Mouse (Mus musculus) liver, embryonic 14.5 days (tissue): ENCODE results near the gene St8sia1.

Experiments used
- CTCF ChIP-seq: IDR thresholded peaks from 2 replicates; pipeline ENCODE4 v1.5.1; 2016; ENCODE audit warnings: antibody characterized with exemption, low read depth, control low read depth
- EP300 ChIP-seq: IDR thresholded peaks from 2 replicates; pipeline ENCODE4 v1.6.1; 2016; ENCODE audit warnings: antibody characterized with exemption, low read depth

DNA sequence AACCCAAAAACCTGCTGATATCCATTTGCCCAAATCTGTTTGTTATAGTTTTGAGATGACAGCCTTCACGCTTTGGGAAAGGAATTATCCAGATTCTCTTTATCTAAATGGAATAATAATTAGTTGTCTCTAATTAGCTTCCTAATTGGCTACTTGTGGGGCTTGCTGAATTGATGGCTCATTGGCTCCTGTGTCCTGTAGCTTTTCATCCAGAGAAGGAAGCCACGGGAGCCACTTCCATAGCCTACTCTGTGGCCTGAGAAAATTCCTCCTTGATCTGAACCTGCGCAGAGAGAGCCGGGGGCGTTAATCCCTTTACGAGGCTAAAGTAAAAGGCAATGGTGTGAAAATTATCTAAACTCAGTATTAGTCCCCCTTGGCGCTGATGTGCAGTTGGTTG, 183.0 kb downstream of the St8sia1 start:
- TF ChIP-seq CTCF (no peak), EP300 (no peak)
